Mouse (Mus musculus): ENCODE measurements around the gene Plekho1. TPM values are rescaled to one million over a fixed set of nuclear protein-coding genes. Genes with fewer than 3 reads are reported as not detected.

The Plekho1 gene
- total and polyA plus RNA-seq, 3 experiments = 22.3 to 24.6 (median 23.4) TPM

GRCm38 (mm10) chr3:96029336-96029735, 33.5 kb upstream of the Plekho1 start:
- H3K36me3 ChIP-seq (replicated peaks in 1 of 2; ENCODE audit: control insufficient read depth in 1 of 2, insufficient read depth in 1 of 2, low read length in 1 of 2) = peaks cover 22 to 49% of the 10 kb centered on the region in 2 experiments
- in situ Hi-C loops (cut with MboI; ENCODE audit: low pct_ligation_motif_present, low pct_unique_long_range_greater_than_20kb, low sequenced_read_pairs) = no loop called here

GRCm38 (mm10) chr3:96027875-96028274, 32.1 kb upstream of the Plekho1 start:
- dilution Hi-C loops (cut with MboI; ENCODE audit: extremely low pct_ligation_motif_present, extremely low pct_unique_long_range_greater_than_20kb, low sequenced_read_pairs) = no loop called here
- no peak overlapping the region for H3K27ac ChIP-seq (ENCODE audit: insufficient read depth, low read depth)
- no peak overlapping the region for H3K4me3 ChIP-seq (replicated peaks in 1 of 3; ENCODE audit: low read depth in 2 of 3, low read length in 2 of 3, poor library complexity in 1 of 3)
- H3K4me1 ChIP-seq (ENCODE audit: control insufficient read depth in 1 of 2, insufficient read depth in 2 of 2) = peaks cover 0 to 4% of the 10 kb centered on the region in 2 experiments; a peak in 2 of 4 replicates
- peaks cover 14 to 44% of the 10 kb centered on the region in 2 experiments for H3K36me3 ChIP-seq (replicated peaks in 1 of 2; ENCODE audit: control insufficient read depth in 1 of 2, insufficient read depth in 1 of 2, low read length in 1 of 2)
- in situ Hi-C loops (cut with MboI; ENCODE audit: low pct_ligation_motif_present, low pct_unique_long_range_greater_than_20kb, low sequenced_read_pairs) = no loop called here
- no peak overlapping the region for H3K4me2 ChIP-seq (ENCODE audit: insufficient read depth, low read depth, poor library complexity, severe bottlenecking)
- H3K27me3 ChIP-seq (replicated peaks) = no peaks in the 10 kb centered on the region
- H3K9me3 ChIP-seq (replicated peaks; ENCODE audit: low read length) = no peaks in the 10 kb centered on the region
- no peak for DNase-seq (ENCODE audit: extremely low read depth)
- H3K79me2 ChIP-seq (replicated peaks; ENCODE audit: control insufficient read depth, extremely low read depth, insufficient read depth, poor library complexity, severe bottlenecking) = no peaks in the 10 kb centered on the region
- no peak overlapping the region for H3K9ac ChIP-seq (ENCODE audit: insufficient read depth, low read depth)
- no peak for TF ChIP-seq SMC3 (IDR thresholded peaks at IDR 0.05; ENCODE audit: low read depth, low read length)

More at GRCm38 (mm10) chr3:96029336-96029735, 33.5 kb upstream of the Plekho1 start:
- H3K4me2 ChIP-seq (ENCODE audit: insufficient read depth, low read depth, poor library complexity, severe bottlenecking) = no peak overlapping the region
- no peak overlapping the region for H3K9ac ChIP-seq (ENCODE audit: insufficient read depth, low read depth)
- no peaks in the 10 kb centered on the region for H3K9me3 ChIP-seq (replicated peaks; ENCODE audit: low read length)
- no peaks in the 10 kb centered on the region for H3K79me2 ChIP-seq (replicated peaks; ENCODE audit: control insufficient read depth, extremely low read depth, insufficient read depth, poor library complexity, severe bottlenecking)
- TF ChIP-seq RAD21 (IDR thresholded peaks at IDR 0.05; ENCODE audit: low read depth, low read length) = no peak
- TF ChIP-seq MXI1 (IDR thresholded peaks at IDR 0.05; ENCODE audit: low read depth, low read length) = no peak
- TF ChIP-seq CHD1 (IDR thresholded peaks at IDR 0.05; ENCODE audit: low read depth, low read length) = no peak
- TF ChIP-seq CTCF (conservative IDR thresholded peaks at IDR 0.05 in 1 of 2, IDR thresholded peaks at IDR 0.05 in 1 of 2; ENCODE audit: low read depth in 2 of 2, low read length in 2 of 2) = no peak
- no peak for TF ChIP-seq ZMIZ1 (IDR thresholded peaks at IDR 0.05; ENCODE audit: low read depth, low read length)
- TF ChIP-seq MEF2A (IDR thresholded peaks at IDR 0.05; ENCODE audit: borderline replicate concordance, low read depth, low read length) = no peak
- TF ChIP-seq PAX5 (IDR thresholded peaks at IDR 0.05; ENCODE audit: low read length) = no peak
- no peak for TF ChIP-seq JUND (conservative IDR thresholded peaks at IDR 0.05; ENCODE audit: low read depth, low read length)
- no peak for TF ChIP-seq TBP (conservative IDR thresholded peaks at IDR 0.05; ENCODE audit: low read depth, low read length)
- TF ChIP-seq MYC (IDR thresholded peaks at IDR 0.05; ENCODE audit: low read depth, low read length) = no peak
- TF ChIP-seq SMC3 (IDR thresholded peaks at IDR 0.05; ENCODE audit: low read depth, low read length) = no peak
- no peak for TF ChIP-seq ZC3H11A (IDR thresholded peaks at IDR 0.05; ENCODE audit: low read depth, low read length)
- TF ChIP-seq ZKSCAN1 (IDR thresholded peaks at IDR 0.05; ENCODE audit: borderline replicate concordance, low read depth, low read length) = no peak
- no peak overlapping the region for H3K27ac ChIP-seq (ENCODE audit: insufficient read depth, low read depth)
- dilution Hi-C loops (cut with MboI; ENCODE audit: extremely low pct_ligation_motif_present, extremely low pct_unique_long_range_greater_than_20kb, low sequenced_read_pairs) = no loop called here
- no peaks in the 10 kb centered on the region for H3K27me3 ChIP-seq (replicated peaks)
- H3K4me3 ChIP-seq (replicated peaks in 1 of 3; ENCODE audit: low read depth in 2 of 3, low read length in 2 of 3, poor library complexity in 1 of 3) = no peak overlapping the region
- peaks cover 0 to 4% of the 10 kb centered on the region in 2 experiments; a peak in 2 of 4 replicates for H3K4me1 ChIP-seq (ENCODE audit: control insufficient read depth in 1 of 2, insufficient read depth in 2 of 2)
- DNase-seq (ENCODE audit: extremely low read depth) = no peak

- H3K79me2 ChIP-seq (replicated peaks; ENCODE audit: control insufficient read depth, extremely low read depth, insufficient read depth, poor library complexity, severe bottlenecking) = no peaks in the 10 kb centered on the region
- peaks cover 0 to 10% of the 10 kb centered on the region in 2 experiments; a peak in 2 of 4 replicates for H3K4me1 ChIP-seq (ENCODE audit: control insufficient read depth in 1 of 2, insufficient read depth in 2 of 2)
- H3K4me3 ChIP-seq (replicated peaks in 1 of 3; ENCODE audit: low read depth in 2 of 3, low read length in 2 of 3, poor library complexity in 1 of 3) = no peak overlapping the region
- no peak overlapping the region for H3K27ac ChIP-seq (ENCODE audit: insufficient read depth, low read depth)
- no peaks in the 10 kb centered on the region for H3K9me3 ChIP-seq (replicated peaks; ENCODE audit: low read length)
- TF ChIP-seq MEF2A (IDR thresholded peaks at IDR 0.05; ENCODE audit: borderline replicate concordance, low read depth, low read length) (no peak), ELF1 (IDR thresholded peaks at IDR 0.05; ENCODE audit: low read depth, low read length) (no peak), MAFK (IDR thresholded peaks at IDR 0.05; ENCODE audit: insufficient replicate concordance, low read length) (no peak), TBP (conservative IDR thresholded peaks at IDR 0.05; ENCODE audit: low read depth, low read length) (no peak), GABPA (IDR thresholded peaks at IDR 0.05; ENCODE audit: insufficient replicate concordance, low read depth, low read length) (no peak), CHD1 (IDR thresholded peaks at IDR 0.05; ENCODE audit: low read depth, low read length) (no peak), E2F4 (IDR thresholded peaks at IDR 0.05; ENCODE audit: insufficient replicate concordance, low read depth, low read length) (no peak), ZMIZ1 (IDR thresholded peaks at IDR 0.05; ENCODE audit: low read depth, low read length) (no peak), CTCF (conservative IDR thresholded peaks at IDR 0.05 in 1 of 2, IDR thresholded peaks at IDR 0.05 in 1 of 2; ENCODE audit: low read depth in 2 of 2, low read length in 2 of 2) (no peak), MAX (IDR thresholded peaks at IDR 0.05; ENCODE audit: low read length) (no peak), KAT2A (IDR thresholded peaks at IDR 0.05; ENCODE audit: insufficient replicate concordance, low read length) (no peak)
- H3K36me3 ChIP-seq (replicated peaks in 1 of 2; ENCODE audit: control insufficient read depth in 1 of 2, insufficient read depth in 1 of 2, low read length in 1 of 2) = peaks cover 14 to 41% of the 10 kb centered on the region in 2 experiments
- in situ Hi-C loops (cut with MboI; ENCODE audit: low pct_ligation_motif_present, low pct_unique_long_range_greater_than_20kb, low sequenced_read_pairs) = no loop called here
- no peaks in the 10 kb centered on the region for H3K27me3 ChIP-seq (replicated peaks)
- dilution Hi-C loops (cut with MboI; ENCODE audit: extremely low pct_ligation_motif_present, extremely low pct_unique_long_range_greater_than_20kb, low sequenced_read_pairs) = no loop called here
- H3K9ac ChIP-seq (ENCODE audit: insufficient read depth, low read depth) = no peak overlapping the region
- no peak for DNase-seq (ENCODE audit: extremely low read depth)
- no peak overlapping the region for H3K4me2 ChIP-seq (ENCODE audit: insufficient read depth, low read depth, poor library complexity, severe bottlenecking)
These were observed 31.3 kb upstream of the Plekho1 start for GRCm38 (mm10) chr3:96027145-96027544.

Measured in CH12.LX (cell line).